Mouse (Mus musculus) bone marrow macrophage, adult 2 months (primary cell): ENCODE results near the gene Gm47791.

ENCODE experiments used
- CTCF ChIP-seq: IDR thresholded peaks from 2 replicates; pipeline ENCODE4 v1.5.1; 2012; ENCODE audit warnings: low read depth, mild to moderate bottlenecking, low read length, moderate library complexity
- POLR2A ChIP-seq: IDR thresholded peaks from 2 replicates; pipeline ENCODE4 v1.6.1; 2012; ENCODE audit warnings: mild to moderate bottlenecking, low read depth, low read length, borderline replicate concordance

DNA sequence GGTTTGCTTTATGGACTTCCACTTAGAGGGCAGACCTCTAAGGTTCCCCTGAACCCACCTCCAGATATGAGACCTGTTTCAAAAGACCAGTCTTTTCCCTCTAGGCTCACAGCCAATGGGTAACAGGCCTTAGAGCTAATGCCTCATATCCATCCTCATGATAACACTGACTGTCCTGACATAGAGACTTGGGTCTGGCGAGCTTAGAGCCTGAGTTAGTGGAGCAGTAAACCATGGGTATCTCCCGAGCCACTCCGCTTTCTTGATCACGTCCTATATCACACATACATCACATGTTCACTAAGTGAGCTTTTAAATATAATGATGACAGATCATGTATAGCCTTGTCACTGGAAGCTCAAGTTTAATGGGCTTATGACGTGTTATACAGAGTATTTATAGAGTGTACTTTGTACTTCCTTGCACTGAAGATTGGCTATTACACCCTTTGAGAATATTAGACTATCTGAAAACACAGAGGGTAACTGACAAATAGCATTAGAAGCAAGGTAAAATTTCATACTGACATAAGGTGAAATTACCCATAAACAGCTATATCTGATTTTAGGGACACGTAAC is 8.4 kb upstream of the Gm47791 start:
- TF ChIP-seq POLR2A (no peak), CTCF (no peak)
